Mouse (Mus musculus) adipocyte (in vitro differentiated cells): ENCODE results near the gene Olfr1175-ps.
A peak's percentile ranks its signal among the peaks of the same experiment; 100 is the strongest.

Experiments
- DNase-seq: peaks from one replicate; pipeline ENCODE4 v3.0.0-alpha.2; 2016; ENCODE audit warnings: low spot score

Olfr1175-ps gene

GRCm38 (mm10) chr2:88327115-88327514, at the start of gene Olfr1175-ps:
Gene Olfr1175-ps, minus strand, starts transcription at chr2:88327215.
- DNase-seq: no peak

GRCm38 (mm10) chr2:88356304-88356703, 29.3 kb upstream of the Olfr1175-ps start:
- peak; percentile 62 for DNase-seq

- DNase-seq: no peak
Observed at GRCm38 (mm10) chr2:88346392-88346791, 19.4 kb upstream of the Olfr1175-ps start, which contains the start of gene Olfr1177-ps. Gene Olfr1177-ps, minus strand, starts transcription at chr2:88346492.

GRCm38 (mm10) chr2:88336421-88336820, 9.4 kb upstream of the Olfr1175-ps start, which contains the start of gene Olfr1176:
Gene Olfr1176, plus strand, starts transcription at chr2:88336721.
- DNase-seq: no peak

- no peak for DNase-seq
Observed at GRCm38 (mm10) chr2:88315035-88315434, 12.0 kb downstream of the Olfr1175-ps start, which contains the start of gene Olfr1174-ps. Gene Olfr1174-ps, minus strand, starts transcription at chr2:88315135.

DNA sequence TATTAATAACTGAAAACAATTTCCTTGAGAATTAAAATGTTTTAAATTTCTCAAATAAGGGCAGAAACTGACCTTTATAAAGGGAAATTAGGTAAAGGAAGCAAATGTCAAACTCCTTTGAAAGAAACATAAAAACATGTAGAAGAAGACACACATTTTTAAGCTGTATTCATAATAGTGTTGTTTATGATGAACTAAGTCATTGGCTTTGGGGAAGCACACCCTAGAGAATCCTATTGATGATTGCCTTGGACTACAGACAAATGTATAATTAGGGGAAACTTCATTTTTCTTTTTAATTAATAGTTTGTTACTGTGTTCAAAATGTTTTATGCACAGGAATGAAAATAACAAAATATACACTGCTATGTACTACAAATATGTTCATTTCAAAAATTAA, 47.2 kb downstream of the Olfr1175-ps start, which contains the start of gene Olfr1173:
TSS of gene Olfr1173 (minus strand) at position 101 of the 400 bp plus-strand sequence.
- no peak for DNase-seq
